In the genomic region with DNA sequence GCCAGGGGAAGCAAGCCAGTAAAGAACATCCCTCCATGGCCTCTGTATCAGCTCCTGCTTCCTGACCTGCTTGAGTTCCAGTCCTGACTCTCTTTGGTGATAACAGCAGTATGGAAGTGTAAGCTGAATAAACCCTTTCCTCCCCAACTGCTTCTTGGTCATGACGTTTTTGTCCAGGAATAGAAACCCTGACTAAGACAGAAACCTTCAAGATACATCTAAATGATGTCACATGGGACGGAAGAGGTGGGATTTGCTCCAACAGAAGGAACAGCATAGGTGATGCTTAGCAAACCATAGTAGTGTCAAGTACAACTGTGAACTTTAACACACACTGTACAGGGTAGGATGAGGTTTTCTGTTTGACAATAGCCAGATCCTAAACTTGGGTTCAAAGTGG, we compare ENCODE assay signal across 6 mouse cellular contexts. TPM values are rescaled to one million over a fixed set of nuclear protein-coding genes. Genes with fewer than 3 reads are reported as not detected.
"Had no signal": no experiment of that assay in that cellular context is flagged by ENCODE, and none has a peak within 500 bp of the region (broad histone marks: within the 10 kb centered on the region; RNA-seq: fewer than 3 reads in every experiment).

No protein-coding gene starts in this region.

RNA-seq across cellular contexts. Expression of gene Msi1, which starts 50.5 kb away (rescaled TPM):
- total RNA-seq: liver, adult 2 months; megakaryocyte progenitor cell, adult 5-6 weeks; megakaryocyte, adult 5-6 weeks; megakaryocyte-erythroid progenitor cell, adult 5-6 weeks; monocyte, adult 5-6 weeks had no signal
- polyA plus RNA-seq: macrophage had no signal
